In genomic region chr7:109082269-109083112, GRCm38 (mm10) we compare ENCODE assay signal across 8 mouse cellular contexts. TPM values are rescaled to one million over a fixed set of nuclear protein-coding genes. Genes with fewer than 3 reads are reported as not detected.
DNase-seq lines count a peak whose midpoint lies in the region; ATAC-seq lines count a peak whose summit lies in the region.

No protein-coding gene starts in this region.

- DNase-seq in ES-CJ7 (ENCODE audit: low read depth, low spot score): peak; percentile 37
- DNase-seq in adrenal gland, adult 18-20 months (ENCODE audit: low spot score in 2 of 2): peak; percentile 64 to 67
- DNase-seq in hindlimb bud, embryonic 11.5 days (ENCODE audit: extremely low spot score, low read depth, low spot score): peak; percentile 61
- DNase-seq in retina, postnatal 1 day: peak; percentile 62
- DNase-seq in cerebellum, postnatal 36 days: no peak

- peaks cover 12% of the 10 kb centered on the region for H3K4me1 ChIP-seq in forebrain, embryonic 12.5 days
- H3K4me1 ChIP-seq in lung, embryonic 15.5 days: no peaks in the 10 kb centered on the region

- peak overlapping the region; percentile 79 for H3K9ac ChIP-seq in forebrain, embryonic 12.5 days
- H3K9ac ChIP-seq in lung, embryonic 15.5 days: no peak overlapping the region

- peak overlapping the region; percentile 54 for H3K4me2 ChIP-seq in forebrain, embryonic 12.5 days
- peak overlapping the region; percentile 65 for H3K4me2 ChIP-seq in lung, embryonic 15.5 days

- WGBS in forebrain, embryonic 12.5 days: 19% methylated on average over 12 of the region's 12 CpGs
- WGBS in lung, embryonic 15.5 days: 21% methylated on average over 12 of the region's 12 CpGs

- H3K27ac ChIP-seq in forebrain, embryonic 12.5 days: no peak overlapping the region
- no peak overlapping the region for H3K27ac ChIP-seq in lung, embryonic 15.5 days

- peak overlapping the region; percentile 81 for H3K4me3 ChIP-seq in forebrain, embryonic 12.5 days (replicated peaks)
- peak overlapping the region; percentile 47 for H3K4me3 ChIP-seq in lung, embryonic 15.5 days

- H3K27me3 ChIP-seq in forebrain, embryonic 12.5 days: peaks cover 8% of the 10 kb centered on the region; the same call in 1 of the 2 replicates
- peaks cover 12% of the 10 kb centered on the region for H3K27me3 ChIP-seq in lung, embryonic 15.5 days

- H3K36me3 ChIP-seq in forebrain, embryonic 12.5 days (replicated peaks): no peaks in the 10 kb centered on the region
- no peaks in the 10 kb centered on the region for H3K36me3 ChIP-seq in lung, embryonic 15.5 days

- H3K9me3 ChIP-seq in forebrain, embryonic 12.5 days: no peaks in the 10 kb centered on the region
- H3K9me3 ChIP-seq in lung, embryonic 15.5 days: no peaks in the 10 kb centered on the region

- 0 out of 2 replicates have a peak, but pooled peaks have one; percentile 12 for ATAC-seq in forebrain, embryonic 12.5 days (ENCODE audit: low FRiP score)
- no peak for ATAC-seq in lung, embryonic 15.5 days (ENCODE audit: borderline replicate concordance, extremely low read depth, low FRiP score, low TSS enrichment)
- no peak for ATAC-seq in frontal cortex, adult (ENCODE audit: low TSS enrichment)

RNA-seq across cellular contexts. Expression of gene Ric3, which starts 0.6 kb away (rescaled TPM):
- total RNA-seq in adrenal gland, adult 18-20 months (2021): 10 to 100 TPM; 52.7 to 56.1 TPM
- polyA plus RNA-seq in forebrain, embryonic 12.5 days (2016; fragmentation: Nextera tagmentation; extraction: Ambion mirVana): 23.6 and 25.1 TPM in 2 replicates
- 1.1 and 1.2 TPM in 2 replicates for polyA plus RNA-seq in lung, embryonic 15.5 days (2015; fragmentation: Nextera tagmentation; extraction: Ambion mirVana)

Comparison
In these comparisons a context has a peak if more than half of its experiments do, and no peak if none do; other contexts are left out.
1. DNase-seq: peak in ES-CJ7 (single experiment), adrenal gland, adult 18-20 months (2 of 2), hindlimb bud, embryonic 11.5 days (single experiment) and retina, postnatal 1 day (single experiment); none in cerebellum, postnatal 36 days (0 of 2).
2. RNA of gene Ric3, which starts 0.6 kb away (polyA plus RNA-seq): 23.6 to 25.1 TPM in forebrain, embryonic 12.5 days; 1.1 to 1.2 TPM in lung, embryonic 15.5 days; every median in the first group is over 10 times any median in the second.